Mouse (Mus musculus): ENCODE results near the gene 2610318N02Rik. TPM values are rescaled to one million over a fixed set of nuclear protein-coding genes. Genes with fewer than 3 reads are reported as not detected.

2610318N02Rik gene
- polyA plus RNA-seq, 1 experiment from 2014 or later: 12.4 TPM

- Histone ChIP-seq H3K4me3 (peak overlapping the region; percentile 92), H3K36me3 (no peaks in the 10 kb centered on the region), H3K27ac (replicated peaks) (no peak overlapping the region), H3K9me3 (no peaks in the 10 kb centered on the region), H3K4me2 (peak overlapping the region; percentile 99), H3K27me3 (no peaks in the 10 kb centered on the region), H3K9ac (peak overlapping the region; percentile 23), H3K4me1 (replicated peaks) (peaks cover 18% of the 10 kb centered on the region)
- ATAC-seq (ENCODE audit: low FRiP score, low read depth): no peak
- 35% methylated on average over 7 of the region's 7 CpGs for WGBS
Observed at GRCm38 (mm10) chr16:17132906-17133200, 7.9 kb upstream of the 2610318N02Rik start.

GRCm38 (mm10) chr16:17132089-17132905 lies 7.3 kb upstream of the 2610318N02Rik start, which contains the start of gene Sdf2l1:
Gene Sdf2l1, minus strand, starts transcription at chr16:17132383.
- H3K4me3 ChIP-seq: peak within 1 kb of the TSS; percentile 92
- ATAC-seq (ENCODE audit: low FRiP score, low read depth): peak; percentile 98
- peak within 1 kb of the TSS; percentile 99 for H3K4me2 ChIP-seq
- WGBS: 0% methylated on average over 46 of the region's 47 CpGs
- H3K36me3 ChIP-seq: no peaks in the 10 kb centered on the region
- H3K9ac ChIP-seq: peak within 1 kb of the TSS; percentile 80
- H3K4me1 ChIP-seq (replicated peaks): peaks cover 18% of the 10 kb centered on the region
- peak within 1 kb of the TSS; percentile 84 for H3K27ac ChIP-seq (replicated peaks)
- no peaks in the 10 kb centered on the region for H3K9me3 ChIP-seq
- H3K27me3 ChIP-seq: no peaks in the 10 kb centered on the region

GRCm38 (mm10) chr16:17131191-17132088 lies 6.5 kb upstream of the 2610318N02Rik start:
- 4% methylated on average over 43 of the region's 43 CpGs for WGBS
- ATAC-seq (ENCODE audit: low FRiP score, low read depth): peak; percentile 4; the same call in 1 of the 2 replicates

GRCm38 (mm10) chr16:17127292-17127691 lies 2.3 kb upstream of the 2610318N02Rik start:
- H3K9ac ChIP-seq: no peak overlapping the region
- H3K27ac ChIP-seq (replicated peaks): no peak overlapping the region
- no peak for ATAC-seq (ENCODE audit: low FRiP score, low read depth)
- WGBS: 100% methylated on average over 1 of the region's 1 CpGs
- no peaks in the 10 kb centered on the region for H3K36me3 ChIP-seq
- no peaks in the 10 kb centered on the region for H3K9me3 ChIP-seq
- no peak overlapping the region for H3K4me3 ChIP-seq
- H3K4me1 ChIP-seq (replicated peaks): peaks cover 33% of the 10 kb centered on the region
- no peak overlapping the region for H3K4me2 ChIP-seq
- H3K27me3 ChIP-seq: no peaks in the 10 kb centered on the region

More at GRCm38 (mm10) chr16:17131191-17132088, 6.5 kb upstream of the 2610318N02Rik start:
- Histone ChIP-seq H3K27ac (replicated peaks) (peak overlapping the region; percentile 84), H3K9ac (peak overlapping the region; percentile 80), H3K4me2 (peak overlapping the region; percentile 99), H3K36me3 (no peaks in the 10 kb centered on the region), H3K27me3 (no peaks in the 10 kb centered on the region), H3K9me3 (no peaks in the 10 kb centered on the region), H3K4me3 (peak overlapping the region; percentile 92), H3K4me1 (replicated peaks) (peaks cover 18% of the 10 kb centered on the region)

- under 1% methylated on average over 22 of the region's 22 CpGs for WGBS
Observed at GRCm38 (mm10) chr16:17124119-17124870, 672 bp downstream of the 2610318N02Rik start.

GRCm38 (mm10) chr16:17121569-17121968 lies 3.4 kb downstream of the 2610318N02Rik start:
- H3K4me3 ChIP-seq: peak overlapping the region; percentile 18; the same call in 1 of the 2 replicates
- no peaks in the 10 kb centered on the region for H3K9me3 ChIP-seq
- H3K4me1 ChIP-seq (replicated peaks): peaks cover 25% of the 10 kb centered on the region
- H3K27me3 ChIP-seq: no peaks in the 10 kb centered on the region
- 43% methylated on average over 14 of the region's 14 CpGs for WGBS
- H3K27ac ChIP-seq (replicated peaks): no peak overlapping the region
- H3K9ac ChIP-seq: 0 out of 2 replicates have a peak overlapping the region, but pooled peaks have one; percentile 10
- ATAC-seq (ENCODE audit: low FRiP score, low read depth): peak; percentile 36; the same call in 1 of the 2 replicates
- H3K36me3 ChIP-seq: no peaks in the 10 kb centered on the region
- peak overlapping the region; percentile 48 for H3K4me2 ChIP-seq

More at GRCm38 (mm10) chr16:17124119-17124870, 672 bp downstream of the 2610318N02Rik start:
- H3K9ac ChIP-seq: peak overlapping the region; percentile 38
- H3K9me3 ChIP-seq: no peaks in the 10 kb centered on the region
- H3K27me3 ChIP-seq: no peaks in the 10 kb centered on the region
- H3K4me1 ChIP-seq (replicated peaks): peaks cover 25% of the 10 kb centered on the region
- H3K4me3 ChIP-seq: peak overlapping the region; percentile 47
- ATAC-seq (ENCODE audit: low FRiP score, low read depth): peak; percentile 42
- H3K4me2 ChIP-seq: peak overlapping the region; percentile 89
- no peaks in the 10 kb centered on the region for H3K36me3 ChIP-seq
- no peak overlapping the region for H3K27ac ChIP-seq (replicated peaks)

- no peak overlapping the region for H3K4me2 ChIP-seq
- no peaks in the 10 kb centered on the region for H3K27me3 ChIP-seq
- H3K9ac ChIP-seq: no peak overlapping the region
- no peak overlapping the region for H3K27ac ChIP-seq (replicated peaks)
- no peak overlapping the region for H3K4me3 ChIP-seq
- no peaks in the 10 kb centered on the region for H3K9me3 ChIP-seq
- 87% methylated on average over 5 of the region's 5 CpGs for WGBS
- H3K36me3 ChIP-seq: no peaks in the 10 kb centered on the region
- no peak for ATAC-seq (ENCODE audit: low FRiP score, low read depth)
- H3K4me1 ChIP-seq (replicated peaks): 0 out of 2 replicates have a peak, but pooled peaks cover 4% of the 10 kb centered on the region
Observed at GRCm38 (mm10) chr16:17117309-17117799, 7.6 kb downstream of the 2610318N02Rik start.

GRCm38 (mm10) chr16:17110771-17111743 lies 13.9 kb downstream of the 2610318N02Rik start, which contains the start of gene Ppil2:
Gene Ppil2, minus strand, starts transcription at chr16:17111257.
- ATAC-seq (ENCODE audit: low FRiP score, low read depth): peak; percentile 93
- H3K4me3 ChIP-seq: peak within 1 kb of the TSS; percentile 72
- 9% methylated on average over 38 of the region's 38 CpGs for WGBS
- H3K9ac ChIP-seq: peak within 1 kb of the TSS; percentile 65
- H3K4me2 ChIP-seq: peak within 1 kb of the TSS; percentile 67
- peak within 1 kb of the TSS; percentile 69 for H3K27ac ChIP-seq (replicated peaks)
- H3K9me3 ChIP-seq: no peaks in the 10 kb centered on the region
- no peaks in the 10 kb centered on the region for H3K27me3 ChIP-seq
- peaks cover 11% of the 10 kb centered on the region for H3K4me1 ChIP-seq (replicated peaks)
- peaks cover 20% of the 10 kb centered on the region for H3K36me3 ChIP-seq

GRCm38 (mm10) chr16:17104600-17104999 lies 20.4 kb downstream of the 2610318N02Rik start:
- Histone ChIP-seq H3K4me2 (no peak overlapping the region), H3K9ac (no peak overlapping the region), H3K27ac (replicated peaks) (no peak overlapping the region), H3K36me3 (peaks cover 36% of the 10 kb centered on the region), H3K4me3 (no peak overlapping the region), H3K9me3 (no peaks in the 10 kb centered on the region), H3K4me1 (replicated peaks) (peaks cover 7% of the 10 kb centered on the region), H3K27me3 (no peaks in the 10 kb centered on the region)
- 79% methylated on average over 4 of the region's 4 CpGs for WGBS
- no peak for ATAC-seq (ENCODE audit: low FRiP score, low read depth)

- peak; percentile 59 for ATAC-seq (ENCODE audit: low FRiP score, low read depth)
- Histone ChIP-seq H3K27me3 (no peaks in the 10 kb centered on the region), H3K4me3 (no peak overlapping the region), H3K36me3 (peaks cover 40% of the 10 kb centered on the region), H3K4me1 (replicated peaks) (0 out of 2 replicates have a peak, but pooled peaks cover 5% of the 10 kb centered on the region), H3K27ac (replicated peaks) (no peak overlapping the region), H3K9ac (no peak overlapping the region), H3K9me3 (no peaks in the 10 kb centered on the region), H3K4me2 (no peak overlapping the region)
- WGBS: 66% methylated on average over 7 of the region's 7 CpGs
Observed at GRCm38 (mm10) chr16:17102630-17103220, 22.2 kb downstream of the 2610318N02Rik start.
